Mouse (Mus musculus) left cerebral cortex, adult 2 months (tissue): ENCODE results near the gene Rnaset2b. TPM values are rescaled to one million over a fixed set of nuclear protein-coding genes. Genes with fewer than 3 reads are reported as not detected.
"Not testable (repeated sequence)": the region's sequence is repeated elsewhere in the genome, so short reads cannot be mapped to it uniquely, and the experiment has no call there.

Experiments used
- DNase-seq, 2 experiments: peaks; one replicate each; pipeline ENCODE4 v3.0.0; 2021 to 2022; ENCODE audit warnings: low spot score in 2 of 2, mixed read lengths in 1 of 2; ENCODE audit errors: extremely low spot score in 1 of 2
- H3K27ac ChIP-seq: fragments of 200-600 bp; 2 replicates; pipeline ENCODE4 v1.8.1; 2022
- H3K4me3 ChIP-seq: fragments of 200-600 bp; 2 replicates; pipeline ENCODE4 v1.8.1; 2022
- intact Hi-C: fragments of 180-260 bp; cut with DNase I; formaldehyde crosslinking; loops from one replicate; pipeline ENCODE4 v1.15.1; 2025
- total RNA-seq, 2 experiments: library from RNA; stranded (reverse); gene quantifications; 2 replicates each; pipeline ENCODE4 v1.2.3; 2021

Gene Rnaset2b
- total RNA-seq, 2 experiments from 2014 or later: 37.9 to 40.2 TPM

GRCm38 (mm10) chr17:7009440-7009839 lies 39.0 kb downstream of the Rnaset2b start:
- H3K27ac ChIP-seq, intact Hi-C loops: not testable (repeated sequence)

GRCm38 (mm10) chr17:7009901-7010300 lies 39.5 kb downstream of the Rnaset2b start:
- H3K4me3 ChIP-seq, DNase-seq, H3K27ac ChIP-seq, intact Hi-C loops: not testable (repeated sequence)

More at GRCm38 (mm10) chr17:7009440-7009839, 39.0 kb downstream of the Rnaset2b start:
- DNase-seq, H3K4me3 ChIP-seq: not testable (repeated sequence)

- H3K27ac ChIP-seq, H3K4me3 ChIP-seq, DNase-seq, intact Hi-C loops: not testable (repeated sequence)
Observed at GRCm38 (mm10) chr17:7014190-7014589, 43.8 kb downstream of the Rnaset2b start.

- H3K4me3 ChIP-seq, intact Hi-C loops, H3K27ac ChIP-seq: not testable (repeated sequence)
- peak; percentile 27 to 46 for DNase-seq
Observed at GRCm38 (mm10) chr17:7025257-7025656, 54.8 kb downstream of the Rnaset2b start, which contains the start of gene Gm1604a. Gm1604a (plus strand) TSS chr17:7025568.

- intact Hi-C loops, DNase-seq, H3K4me3 ChIP-seq, H3K27ac ChIP-seq: not testable (repeated sequence)
Observed at GRCm38 (mm10) chr17:7025764-7026346, 55.4 kb downstream of the Rnaset2b start.

GRCm38 (mm10) chr17:7030204-7030603 lies 59.8 kb downstream of the Rnaset2b start:
- intact Hi-C loops, H3K4me3 ChIP-seq, DNase-seq, H3K27ac ChIP-seq: not testable (repeated sequence)

GRCm38 (mm10) chr17:7030622-7031174 lies 60.3 kb downstream of the Rnaset2b start:
- not testable (repeated sequence) for H3K4me3 ChIP-seq

GRCm38 (mm10) chr17:7033192-7034166 lies 63.0 kb downstream of the Rnaset2b start:
- H3K4me3 ChIP-seq, DNase-seq, intact Hi-C loops, H3K27ac ChIP-seq: not testable (repeated sequence)

More at GRCm38 (mm10) chr17:7030622-7031174, 60.3 kb downstream of the Rnaset2b start:
- H3K27ac ChIP-seq, intact Hi-C loops, DNase-seq: not testable (repeated sequence)

Other genes with a start within 250 kb of the Rnaset2b start
- 10 to 100 TPM; 50.3 to 51.5 TPM for gene Ezr, start 187.8 kb upstream of the Rnaset2b start, total RNA-seq
- gene Rsph3b, start 22.0 kb upstream of the Rnaset2b start, total RNA-seq: 10 to 100 TPM; 28.1 to 28.5 TPM
- 10 to 100 TPM; 28.5 to 31.5 TPM for gene Tagap1, start 9.5 kb upstream of the Rnaset2b start, total RNA-seq
- under 1 TPM in 1 of 2 experiments, not detected in 1; 0.45 TPM for gene Gm49721, start 8.3 kb downstream of the Rnaset2b start, total RNA-seq
- 1 to 10 TPM; 1.8 to 1.9 TPM for gene Gm1604a, start 54.9 kb downstream of the Rnaset2b start, total RNA-seq
- gene Rps6ka2, start 199.5 kb downstream of the Rnaset2b start, total RNA-seq: 10 to 100 TPM; 62.4 to 69.4 TPM